Mouse (Mus musculus): ENCODE measurements around the gene Clcn3.
"Not testable (repeated sequence)": the region's sequence is repeated elsewhere in the genome, so short reads cannot be mapped to it uniquely, and the experiment has no call there.

The Clcn3 gene

DNA sequence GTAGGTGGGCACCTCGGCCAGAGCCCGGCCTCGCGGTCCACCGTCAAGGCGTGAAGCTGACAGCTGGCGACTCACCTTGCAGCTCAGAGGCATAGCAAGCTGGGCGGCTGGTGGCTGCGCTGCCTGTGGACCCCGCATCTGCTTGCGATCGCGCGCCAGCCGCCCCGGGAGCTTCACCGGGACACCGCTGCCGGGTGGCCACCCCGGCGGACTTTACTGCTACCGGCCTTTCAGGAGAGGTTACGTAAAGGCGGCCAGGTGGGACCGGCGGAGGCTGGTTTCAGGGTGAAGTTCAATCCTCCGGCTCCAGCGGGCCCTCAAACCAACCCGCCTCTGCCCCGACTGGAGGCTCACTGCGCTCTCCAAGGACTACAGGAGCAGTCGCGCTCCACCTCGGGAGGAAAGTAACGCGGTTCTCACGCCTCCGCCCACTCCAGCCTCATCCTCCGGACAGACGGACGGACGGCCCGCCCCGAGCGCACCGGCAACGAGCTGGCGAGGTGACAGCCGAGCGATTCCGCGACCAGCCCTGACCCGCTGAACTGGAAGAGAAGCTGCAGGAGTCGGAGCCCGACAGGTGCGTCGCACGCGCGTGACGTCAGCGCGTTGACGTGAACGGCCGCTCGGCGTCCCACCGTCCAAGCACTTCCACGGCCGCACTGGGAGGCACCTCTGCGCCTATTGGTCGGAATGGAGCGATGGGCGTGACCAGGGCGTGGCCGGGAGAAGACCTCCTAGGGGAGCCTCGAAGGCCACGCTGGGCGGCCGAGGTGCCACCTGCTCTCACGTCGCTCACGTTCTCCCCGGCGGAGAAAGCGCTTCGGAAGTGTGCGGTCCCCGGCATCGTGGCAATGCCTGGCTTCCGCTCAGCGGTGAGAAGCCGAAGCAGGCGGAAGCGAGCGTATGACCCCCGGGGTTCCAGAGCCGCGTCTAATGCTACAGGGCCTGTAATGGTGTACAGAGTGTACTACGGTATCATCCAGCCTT lies at the start of gene Clcn3:
Gene Clcn3, minus strand, starts transcription at position 600 of the 987 bp plus-strand sequence.
- DNase-seq (ENCODE audit: low read depth, low spot score): peak; percentile 91

DNA sequence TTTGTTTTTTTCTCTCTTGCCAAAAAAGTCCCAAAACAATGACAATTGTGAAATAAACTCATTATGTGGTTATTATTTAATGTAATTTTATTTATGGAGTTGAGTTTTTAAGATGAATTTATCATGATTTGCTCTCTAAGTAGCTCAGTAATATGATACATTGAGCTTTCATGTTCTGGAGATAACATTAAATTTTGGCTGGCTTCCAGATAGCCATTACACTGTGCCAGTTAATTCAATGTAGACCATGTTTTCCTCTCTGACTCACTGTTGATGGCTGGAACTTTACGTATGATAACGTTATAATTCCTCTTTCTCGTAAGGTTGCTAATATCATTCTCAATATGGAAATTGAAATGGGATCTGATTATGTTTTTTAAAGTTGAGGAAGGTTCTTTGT lies 13.4 kb upstream of the Clcn3 start:
- DNase-seq (ENCODE audit: low read depth, low spot score): no peak

DNA sequence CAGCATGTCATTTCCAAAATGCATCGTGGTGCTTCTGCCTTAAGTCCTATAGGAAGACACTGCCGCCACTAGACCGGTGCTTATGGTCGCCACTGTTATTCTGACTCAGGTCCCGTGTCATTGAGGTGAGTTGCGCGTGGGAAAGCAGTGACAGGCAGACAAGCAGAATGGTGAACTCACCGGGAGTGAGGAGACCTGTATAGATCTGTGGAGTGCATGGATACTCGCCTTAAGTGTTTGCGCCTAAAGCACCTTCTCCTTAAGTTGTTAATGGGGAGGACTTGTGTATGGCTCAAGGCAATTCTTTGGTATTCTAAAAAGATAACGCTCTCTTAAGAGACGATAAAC lies 10.5 kb upstream of the Clcn3 start:
- DNase-seq (ENCODE audit: low read depth, low spot score): no peak

GRCm38 (mm10) chr8:60992910-60993638 lies 10.0 kb upstream of the Clcn3 start, which contains the start of gene Nek1:
Gene Nek1 (plus strand): TSS chr8:60993195.
- peak; percentile 96 for DNase-seq (ENCODE audit: low read depth, low spot score)

- DNase-seq (ENCODE audit: low read depth, low spot score): peak; percentile 85
These were observed 9.4 kb upstream of the Clcn3 start for GRCm38 (mm10) chr8:60992561-60992909.

DNA sequence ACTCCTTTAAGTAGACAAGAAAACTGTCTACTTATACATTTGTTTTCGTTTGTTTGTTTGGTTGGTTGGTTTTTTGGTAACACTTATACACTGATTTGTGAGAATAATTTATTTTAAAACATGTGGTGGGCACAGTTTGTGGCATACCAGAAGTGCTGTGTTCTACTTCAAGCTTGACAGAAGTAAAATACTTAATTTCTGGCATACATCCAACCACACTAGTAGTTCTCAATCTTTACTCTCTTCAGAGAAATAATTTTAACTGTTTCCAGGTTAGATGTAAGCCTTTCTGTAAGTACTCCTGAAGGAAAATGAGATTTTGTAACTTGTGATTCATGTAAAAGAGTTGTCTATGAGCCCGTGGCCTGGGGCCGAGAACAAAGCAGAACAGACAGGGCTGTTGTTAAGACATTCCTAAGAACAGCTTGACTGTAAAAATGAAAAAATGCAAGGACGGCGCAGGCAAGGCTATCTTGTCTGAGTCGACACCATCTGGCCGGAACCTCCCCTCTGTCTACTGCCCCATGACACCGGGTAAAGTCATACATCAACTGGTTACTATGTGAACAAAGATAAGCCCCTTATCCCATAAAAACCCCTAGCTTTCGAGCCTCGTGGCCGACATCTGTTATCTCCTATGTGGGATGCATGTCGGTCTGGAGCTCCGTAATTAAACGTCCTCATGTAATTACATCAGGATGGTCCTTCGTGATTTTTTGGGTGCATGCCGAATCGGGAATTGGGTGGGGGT lies 1.3 kb upstream of the Clcn3 start:
- DNase-seq (ENCODE audit: low read depth, low spot score): not testable (repeated sequence)

DNA sequence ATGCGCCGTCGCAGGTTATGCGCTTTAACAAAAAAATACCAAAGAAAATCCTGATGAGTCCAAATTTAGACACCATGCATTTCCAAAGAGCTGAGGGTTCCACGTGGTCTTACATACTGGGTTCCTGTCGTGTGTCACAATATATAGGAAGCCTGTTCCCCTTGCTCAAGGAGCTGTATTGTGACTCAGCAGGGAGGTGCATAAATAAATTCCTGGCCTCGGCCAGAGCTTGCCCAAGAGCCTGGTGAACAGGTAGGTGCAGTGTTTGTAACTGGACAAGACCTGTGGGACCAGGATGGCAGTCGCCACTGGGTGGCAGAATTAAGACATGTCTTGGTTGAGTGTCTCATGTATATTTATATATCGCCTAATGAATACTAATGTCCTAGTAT lies 584 bp upstream of the Clcn3 start:
- DNase-seq (ENCODE audit: low read depth, low spot score): peak; percentile 58

GRCm38 (mm10) chr8:60981388-60981787 lies 1.7 kb downstream of the Clcn3 start:
- no peak for DNase-seq (ENCODE audit: low read depth, low spot score)

DNA sequence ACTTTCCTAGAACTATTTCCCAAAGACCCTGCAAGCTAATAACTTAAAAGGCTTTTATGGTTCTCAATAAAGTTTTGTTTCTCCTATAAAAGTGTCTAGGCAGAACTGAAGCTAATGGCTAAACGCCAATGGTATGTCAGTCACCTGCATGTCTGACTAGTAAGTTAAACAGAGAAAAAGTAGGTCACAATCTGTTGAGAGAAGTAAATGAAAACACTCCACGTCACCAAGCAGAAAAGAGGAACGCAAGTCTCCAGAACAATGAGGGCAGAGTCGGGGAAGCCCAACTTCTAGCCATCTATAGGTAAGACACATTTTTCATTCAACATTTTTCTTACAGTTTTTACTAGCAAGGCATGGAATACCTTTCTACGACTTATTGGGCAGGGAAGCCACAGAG lies 4.6 kb downstream of the Clcn3 start:
- no peak for DNase-seq (ENCODE audit: low read depth, low spot score)

- no peak for DNase-seq (ENCODE audit: low read depth, low spot score)
These were observed 6.3 kb downstream of the Clcn3 start for GRCm38 (mm10) chr8:60976818-60977217.

DNA sequence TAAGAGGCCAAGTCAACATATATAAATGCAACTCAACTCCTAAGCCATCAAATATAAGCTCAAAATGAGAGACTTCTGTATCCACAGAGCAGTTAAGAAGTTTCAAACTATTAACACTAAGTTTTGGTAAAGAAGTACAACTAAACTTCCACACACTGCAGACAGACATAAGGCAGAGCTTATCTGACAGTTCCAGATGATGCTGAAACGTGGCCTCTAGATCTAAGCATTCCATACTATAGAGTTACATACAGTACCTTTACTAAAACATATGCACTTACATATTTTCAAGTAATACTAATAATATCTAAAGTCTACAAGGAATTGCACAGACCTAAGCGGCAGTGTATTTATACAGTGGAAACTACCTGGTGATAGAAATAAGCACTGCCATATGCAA lies 8.3 kb downstream of the Clcn3 start:
- no peak for DNase-seq (ENCODE audit: low read depth, low spot score)

- DNase-seq (ENCODE audit: low read depth, low spot score): no peak
These were observed 9.7 kb downstream of the Clcn3 start for GRCm38 (mm10) chr8:60973448-60973847.

- DNase-seq (ENCODE audit: low read depth, low spot score): no peak
These were observed 11.3 kb downstream of the Clcn3 start for GRCm38 (mm10) chr8:60971808-60972207.

DNA sequence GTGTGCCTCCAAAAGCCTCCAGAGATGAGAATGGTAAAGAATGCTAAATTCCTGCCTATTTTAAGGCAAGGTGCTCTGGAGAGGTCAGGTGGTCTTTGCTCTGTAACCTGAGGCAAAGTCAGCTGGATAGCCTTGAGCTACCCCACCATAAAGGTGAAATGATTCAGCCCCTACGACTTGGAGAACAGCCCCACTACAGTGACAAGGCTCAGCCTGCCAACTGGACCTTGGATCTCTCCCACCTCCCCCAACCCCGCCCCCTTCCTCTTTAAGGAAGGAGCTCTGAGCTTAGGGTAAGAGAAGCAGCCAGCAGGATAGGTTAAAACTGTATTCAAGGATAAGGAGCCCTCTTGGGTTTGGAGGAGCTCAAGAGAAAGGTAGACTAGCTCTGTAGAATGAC lies 14.0 kb downstream of the Clcn3 start:
- DNase-seq (ENCODE audit: low read depth, low spot score): no peak

DNA sequence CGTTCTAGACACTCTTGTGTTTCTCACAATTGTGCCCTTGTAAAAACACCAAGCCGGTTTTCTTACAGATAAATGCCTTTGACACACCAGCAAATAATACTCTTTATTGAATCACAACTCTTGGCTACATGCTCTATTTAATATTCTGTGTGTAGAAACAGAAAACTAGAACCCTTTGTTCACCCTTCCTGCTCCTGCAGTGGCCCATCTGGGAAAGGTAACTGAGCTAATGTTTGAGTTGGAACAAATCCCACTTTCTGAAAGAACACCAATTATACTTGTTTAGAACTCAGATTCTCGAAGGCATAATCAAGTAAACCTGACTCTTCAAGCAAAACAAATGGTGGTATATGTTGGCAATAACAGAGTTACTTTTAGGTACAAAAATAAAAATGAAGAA lies 17.4 kb downstream of the Clcn3 start:
- no peak for DNase-seq (ENCODE audit: low read depth, low spot score)

- no peak for DNase-seq (ENCODE audit: low read depth, low spot score)
These were observed 17.8 kb downstream of the Clcn3 start for GRCm38 (mm10) chr8:60965306-60965705.

DNA sequence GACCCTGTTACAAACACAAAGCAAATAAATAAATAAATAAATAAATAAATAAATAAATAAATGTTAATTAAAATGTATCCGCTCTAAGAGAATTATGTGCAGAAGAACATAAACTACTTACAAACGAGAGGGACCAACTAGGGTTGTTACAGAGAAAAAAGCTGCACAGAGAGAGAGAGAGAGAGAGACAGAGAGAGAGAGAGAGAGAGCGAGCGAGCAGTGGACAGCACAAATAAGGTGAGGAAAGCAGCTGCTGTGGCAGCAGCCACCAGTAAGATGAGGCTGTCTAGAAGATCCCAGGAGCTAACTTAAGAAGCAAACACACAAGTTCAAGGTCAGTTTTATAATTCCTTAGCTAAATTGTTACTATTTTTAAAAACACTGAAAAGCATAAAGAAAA lies 18.6 kb downstream of the Clcn3 start:
- no peak for DNase-seq (ENCODE audit: low read depth, low spot score)

DNA sequence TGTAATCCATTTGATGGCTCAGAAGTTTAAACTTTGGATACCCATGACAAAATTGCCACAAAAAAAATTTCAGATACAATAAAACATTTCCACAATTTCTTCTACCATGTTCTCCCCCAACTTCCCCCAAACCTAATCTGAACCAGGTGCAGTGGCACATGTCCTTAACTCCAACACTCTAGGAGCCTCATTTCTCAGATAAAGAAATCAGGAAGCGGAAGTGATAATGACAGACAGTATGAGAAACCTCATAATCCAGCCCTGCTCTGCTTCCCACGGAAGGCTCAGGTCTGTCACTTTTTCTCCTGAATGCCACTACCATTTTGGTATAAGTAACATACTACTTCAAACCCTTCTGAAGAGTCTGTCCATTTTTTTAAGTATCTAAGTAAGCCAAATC lies 19.2 kb downstream of the Clcn3 start:
- DNase-seq (ENCODE audit: low read depth, low spot score): no peak

DNA sequence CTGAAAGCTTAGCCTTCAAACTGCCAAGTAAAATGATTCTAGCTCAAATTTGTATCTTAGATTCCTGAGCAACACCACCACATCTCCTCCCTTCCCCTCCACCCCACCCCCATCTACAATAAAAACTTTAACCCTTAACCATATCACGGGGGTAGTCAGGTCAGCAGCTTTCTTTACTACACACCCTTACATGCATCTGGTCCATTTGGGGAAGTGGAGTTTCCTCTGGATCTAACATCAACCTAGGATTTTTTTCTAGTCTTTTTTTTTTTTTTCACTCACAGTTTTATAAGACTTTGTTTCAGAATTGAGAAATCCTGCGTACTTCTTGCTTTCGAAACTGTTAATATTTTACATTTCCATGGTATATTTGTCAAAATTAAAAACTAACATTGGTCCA lies 20.3 kb downstream of the Clcn3 start:
- no peak for DNase-seq (ENCODE audit: low read depth, low spot score)

DNA sequence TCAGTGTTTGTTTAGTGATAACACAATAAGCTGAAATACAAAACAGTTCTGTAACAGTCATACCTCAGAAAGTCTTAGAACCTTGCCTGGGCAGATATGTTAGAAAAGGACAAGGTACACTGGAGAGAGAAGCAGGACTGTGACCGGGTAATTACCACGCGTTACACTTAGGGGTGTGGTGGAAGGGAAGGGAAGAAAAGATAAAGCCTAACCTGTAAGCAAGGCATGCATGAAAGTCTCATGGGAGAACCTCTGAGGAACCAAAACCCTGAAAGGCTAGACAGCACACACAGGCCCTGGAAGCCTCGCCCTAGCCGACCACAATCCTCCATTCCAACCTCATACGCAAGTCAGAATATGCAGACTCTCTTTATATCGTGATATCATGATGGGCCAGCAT lies 26.3 kb downstream of the Clcn3 start:
- peak; percentile 31 for DNase-seq (ENCODE audit: low read depth, low spot score)

DNA sequence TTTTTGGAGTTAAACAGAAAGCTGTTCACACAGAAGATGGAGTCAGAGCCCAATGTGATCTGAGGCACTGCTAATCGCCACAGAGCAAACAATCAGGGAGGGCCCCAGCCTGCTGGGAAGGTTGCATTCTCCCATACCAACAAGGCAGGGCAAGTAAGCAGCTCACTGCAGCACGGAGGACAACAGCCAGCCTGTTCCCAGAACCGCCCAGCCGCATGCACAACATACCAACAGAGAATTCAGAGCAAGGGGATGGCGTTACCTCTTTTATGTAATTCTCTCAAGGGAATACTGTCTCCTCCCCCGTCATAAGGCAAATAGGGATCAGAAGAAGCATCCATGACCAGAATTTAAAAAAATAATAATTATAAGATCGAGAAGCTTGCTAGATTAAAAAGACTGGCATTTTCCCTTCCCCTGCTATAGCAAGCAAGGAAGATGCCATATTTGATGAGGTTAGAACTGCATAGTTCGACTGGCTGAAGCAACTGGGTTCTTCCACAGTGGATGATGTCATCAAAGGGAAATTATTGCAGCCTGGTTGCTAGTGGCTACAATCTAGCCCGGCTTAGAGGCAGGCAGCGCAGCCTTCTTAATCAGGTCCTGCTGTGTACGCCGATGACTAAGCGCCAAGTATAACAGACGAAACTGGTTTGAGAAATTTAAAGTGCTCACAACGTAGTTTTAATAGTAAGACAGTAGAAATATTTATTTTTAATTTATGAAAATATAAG lies 28.7 kb downstream of the Clcn3 start:
- DNase-seq (ENCODE audit: low read depth, low spot score): peak; percentile 99

Measured in 3T3-L1 (cell line).